In genomic region chr11:22989786-22990185, GRCm38 (mm10) we compare ENCODE assay signal across 8 mouse cellular contexts. TPM values are rescaled to one million over a fixed set of nuclear protein-coding genes. Genes with fewer than 3 reads are reported as not detected.
DNase-seq lines count a peak whose midpoint lies in the region; ATAC-seq and TF ChIP-seq lines count a peak whose summit lies in the region.

No protein-coding gene starts in this region.

- H3K27me3 ChIP-seq in cerebellum, adult 2 months (ENCODE audit: control insufficient read depth, insufficient read depth, low read length): no peaks in the 10 kb centered on the region
- H3K27me3 ChIP-seq in neural tube, embryonic 11.5 days (ENCODE audit: control insufficient read depth, insufficient read depth, low read length): no peaks in the 10 kb centered on the region
- H3K27me3 ChIP-seq in limb, embryonic 14.5 days (ENCODE audit: control insufficient read depth, insufficient read depth, low read length): no peaks in the 10 kb centered on the region
- H3K27me3 ChIP-seq in stomach, embryonic 15.5 days (replicated peaks): no peaks in the 10 kb centered on the region

- H3K4me2 ChIP-seq in neural tube, embryonic 11.5 days (ENCODE audit: low read depth): peak overlapping the region; percentile 93
- H3K4me2 ChIP-seq in limb, embryonic 14.5 days (replicated peaks; ENCODE audit: low read depth, low read length, severe bottlenecking): peak overlapping the region; percentile 56
- H3K4me2 ChIP-seq in stomach, embryonic 15.5 days: peak overlapping the region; percentile 86

- peaks cover 3% of the 10 kb centered on the region; the same call in 1 of the 2 replicates for H3K36me3 ChIP-seq in neural tube, embryonic 11.5 days (ENCODE audit: control insufficient read depth, insufficient read depth, low read length)
- peaks cover 12% of the 10 kb centered on the region for H3K36me3 ChIP-seq in limb, embryonic 14.5 days (ENCODE audit: control insufficient read depth, insufficient read depth, low read length)
- H3K36me3 ChIP-seq in stomach, embryonic 15.5 days: peaks cover 10% of the 10 kb centered on the region

- peak; percentile 10; the same call in 1 of the 2 replicates for ATAC-seq in neural tube, embryonic 11.5 days (ENCODE audit: insufficient read depth, low FRiP score, low TSS enrichment)
- ATAC-seq in limb, embryonic 14.5 days (ENCODE audit: low FRiP score, low read depth): no peak
- ATAC-seq in stomach, embryonic 15.5 days (ENCODE audit: insufficient read depth, low FRiP score, low read depth): no peak
- no peak for ATAC-seq in erythroid progenitor cell, adult 5-6 weeks (replicated peaks; ENCODE audit: low FRiP score, poor library complexity, severe bottlenecking)

- peak overlapping the region; percentile 94 for H3K9ac ChIP-seq in neural tube, embryonic 11.5 days (ENCODE audit: low read length)
- peak overlapping the region; percentile 90 for H3K9ac ChIP-seq in limb, embryonic 14.5 days (ENCODE audit: low read depth, low read length, severe bottlenecking)
- no peak overlapping the region for H3K9ac ChIP-seq in stomach, embryonic 15.5 days

- H3K27ac ChIP-seq in cerebellum, adult 2 months (ENCODE audit: insufficient read depth, low read length): no peak overlapping the region
- H3K27ac ChIP-seq in neural tube, embryonic 11.5 days (ENCODE audit: low read depth, low read length): peak overlapping the region; percentile 90
- H3K27ac ChIP-seq in limb, embryonic 14.5 days (replicated peaks; ENCODE audit: low read depth, low read length): peak overlapping the region; percentile 94
- H3K27ac ChIP-seq in stomach, embryonic 15.5 days: peak overlapping the region; percentile 89

- peaks cover 2% of the 10 kb centered on the region; the same call in 1 of the 2 replicates for H3K4me1 ChIP-seq in cerebellum, adult 2 months (ENCODE audit: control insufficient read depth, insufficient read depth, low read length)
- H3K4me1 ChIP-seq in neural tube, embryonic 11.5 days (ENCODE audit: control insufficient read depth, insufficient read depth, low read length): peaks cover 10% of the 10 kb centered on the region
- peaks cover 10% of the 10 kb centered on the region; the same call in 1 of the 2 replicates for H3K4me1 ChIP-seq in limb, embryonic 14.5 days (ENCODE audit: control insufficient read depth, insufficient read depth, low read length)
- peaks cover 8% of the 10 kb centered on the region for H3K4me1 ChIP-seq in stomach, embryonic 15.5 days

- TF ChIP-seq CTCF in cerebellum, adult 2 months (IDR thresholded peaks at IDR 0.05; ENCODE audit: borderline replicate concordance, insufficient read depth, low read depth, low read length): no peak

- WGBS in cerebellum, adult 2 months: 27% methylated on average over 1 of the region's 1 CpGs
- 58% methylated on average over 1 of the region's 1 CpGs for WGBS in neural tube, embryonic 11.5 days
- 65% methylated on average over 1 of the region's 1 CpGs for WGBS in limb, embryonic 14.5 days
- WGBS in stomach, embryonic 15.5 days: 34% methylated on average over 1 of the region's 1 CpGs

- peak overlapping the region; percentile 83 for H3K4me3 ChIP-seq in cerebellum, adult 2 months (replicated peaks; ENCODE audit: insufficient read depth, low read depth, low read length)
- H3K4me3 ChIP-seq in neural tube, embryonic 11.5 days (ENCODE audit: low read depth, low read length): peak overlapping the region; percentile 93
- peak overlapping the region; percentile 67 for H3K4me3 ChIP-seq in limb, embryonic 14.5 days (replicated peaks; ENCODE audit: low read length)
- H3K4me3 ChIP-seq in stomach, embryonic 15.5 days (replicated peaks): peak overlapping the region; percentile 88

- TF ChIP-seq POLR2A in cerebellum, adult 2 months (IDR thresholded peaks at IDR 0.05; ENCODE audit: borderline replicate concordance, insufficient read depth, low read length): no peak
- no peak for TF ChIP-seq POLR2A in limb, embryonic 14.5 days (IDR thresholded peaks at IDR 0.05; ENCODE audit: borderline replicate concordance, extremely low read depth, insufficient read depth, insufficient read length)

- no peaks in the 10 kb centered on the region for H3K9me3 ChIP-seq in neural tube, embryonic 11.5 days (ENCODE audit: control insufficient read depth, low read length)
- H3K9me3 ChIP-seq in limb, embryonic 14.5 days (ENCODE audit: control insufficient read depth, low read length): no peaks in the 10 kb centered on the region
- H3K9me3 ChIP-seq in stomach, embryonic 15.5 days: no peaks in the 10 kb centered on the region

- DNase-seq in cerebellum, adult 2 months: peak in 1 of 2 experiments; percentile 2
- DNase-seq in cerebellum, adult 11 months: no peak
- DNase-seq in neural tube, embryonic 11.5 days (ENCODE audit: low spot score): no peak
- no peak for DNase-seq in neural tube, embryonic 10.5 days (ENCODE audit: extremely low spot score, low spot score)
- DNase-seq in limb, embryonic 14.5 days (ENCODE audit: low spot score): no peak
- DNase-seq in layer of hippocampus, postnatal 36 days: no peak

RNA-seq across cellular contexts. Expression of gene Cct4, which starts 0.5 kb away (rescaled TPM):
- 84.0 and 88.5 TPM in 2 replicates for polyA plus RNA-seq in cerebellum, adult 2 months (2012; rRNA removed)
- 435 and 451 TPM in 2 replicates for polyA plus RNA-seq in neural tube, embryonic 11.5 days (2014; fragmentation: Nextera tagmentation; extraction: Ambion mirVana)
- 114 and 153 TPM in 2 replicates for polyA plus RNA-seq in limb, embryonic 14.5 days (2012; rRNA removed)
- polyA plus RNA-seq in limb, embryonic 14.5 days (2014; fragmentation: Nextera tagmentation; extraction: Ambion mirVana): 267 and 270 TPM in 2 replicates
- polyA plus RNA-seq in stomach, embryonic 15.5 days (2015; fragmentation: Nextera tagmentation; extraction: Ambion mirVana): 248 and 251 TPM in 2 replicates
- 104 and 114 TPM in 2 replicates for total RNA-seq in erythroid progenitor cell, adult 5-6 weeks (2015; ENCODE audit: low replicate concordance)
- total RNA-seq in erythroid progenitor cell, adult 5-6 weeks (2017; ENCODE audit: low replicate concordance): 71.1 and 77.6 TPM in 2 replicates
- total RNA-seq in layer of hippocampus, postnatal 36 days (2021): 100 to 1,000 TPM; 118 to 121 TPM

RNA-seq across cellular contexts. Expression of gene Commd1, which starts 7.6 kb away (rescaled TPM):
- polyA plus RNA-seq in cerebellum, adult 2 months (2012; rRNA removed): 44.4 and 49.1 TPM in 2 replicates
- 371 and 372 TPM in 2 replicates for polyA plus RNA-seq in neural tube, embryonic 11.5 days (2014; fragmentation: Nextera tagmentation; extraction: Ambion mirVana)
- polyA plus RNA-seq in limb, embryonic 14.5 days (2012; rRNA removed): 45.1 and 89.7 TPM in 2 replicates
- 367 and 372 TPM in 2 replicates for polyA plus RNA-seq in limb, embryonic 14.5 days (2014; fragmentation: Nextera tagmentation; extraction: Ambion mirVana)
- polyA plus RNA-seq in stomach, embryonic 15.5 days (2015; fragmentation: Nextera tagmentation; extraction: Ambion mirVana): 368 and 394 TPM in 2 replicates
- 38.1 and 66.7 TPM in 2 replicates for total RNA-seq in erythroid progenitor cell, adult 5-6 weeks (2015; ENCODE audit: low replicate concordance)
- 30.7 and 36.3 TPM in 2 replicates for total RNA-seq in erythroid progenitor cell, adult 5-6 weeks (2017; ENCODE audit: low replicate concordance)
- total RNA-seq in layer of hippocampus, postnatal 36 days (2021): 10 to 100 TPM; 52.6 to 64.1 TPM

RNA-seq across cellular contexts. Expression of gene Gm28048, which starts 7.9 kb away (rescaled TPM):
- polyA plus RNA-seq in cerebellum, adult 2 months (2012; rRNA removed): 3.1 and 4.4 TPM in 2 replicates
- polyA plus RNA-seq in neural tube, embryonic 11.5 days (2014; fragmentation: Nextera tagmentation; extraction: Ambion mirVana): 5.7 and 5.9 TPM in 2 replicates
- polyA plus RNA-seq in limb, embryonic 14.5 days (2012; rRNA removed): 1.9 and 2.4 TPM in 2 replicates
- 10.4 and 12.2 TPM in 2 replicates for polyA plus RNA-seq in limb, embryonic 14.5 days (2014; fragmentation: Nextera tagmentation; extraction: Ambion mirVana)
- polyA plus RNA-seq in stomach, embryonic 15.5 days (2015; fragmentation: Nextera tagmentation; extraction: Ambion mirVana): 12.1 and 15.0 TPM in 2 replicates
- total RNA-seq in erythroid progenitor cell, adult 5-6 weeks (2015; ENCODE audit: low replicate concordance): 13.0 and 16.9 TPM in 2 replicates
- 1.6 and 13.6 TPM in 2 replicates for total RNA-seq in erythroid progenitor cell, adult 5-6 weeks (2017; ENCODE audit: low replicate concordance)
- 10 to 100 TPM in 1 of 2 experiments, 1 to 10 TPM in 1; 9.2 to 11.3 TPM for total RNA-seq in layer of hippocampus, postnatal 36 days (2021)

RNA-seq across cellular contexts. Expression of gene Fam161a, which starts 17.5 kb away (rescaled TPM):
- 4.6 and 5.1 TPM in 2 replicates for polyA plus RNA-seq in cerebellum, adult 2 months (2012; rRNA removed)
- 3.1 and 3.8 TPM in 2 replicates for polyA plus RNA-seq in neural tube, embryonic 11.5 days (2014; fragmentation: Nextera tagmentation; extraction: Ambion mirVana)
- 3.2 and 4.4 TPM in 2 replicates for polyA plus RNA-seq in limb, embryonic 14.5 days (2012; rRNA removed)
- 2.3 and 5.8 TPM in 2 replicates for polyA plus RNA-seq in limb, embryonic 14.5 days (2014; fragmentation: Nextera tagmentation; extraction: Ambion mirVana)
- polyA plus RNA-seq in stomach, embryonic 15.5 days (2015; fragmentation: Nextera tagmentation; extraction: Ambion mirVana): 2.7 and 4.0 TPM in 2 replicates
- total RNA-seq in erythroid progenitor cell, adult 5-6 weeks (2015; ENCODE audit: low replicate concordance): 8.0 and 29.9 TPM in 2 replicates
- 6.8 and 19.2 TPM in 2 replicates for total RNA-seq in erythroid progenitor cell, adult 5-6 weeks (2017; ENCODE audit: low replicate concordance)
- total RNA-seq in layer of hippocampus, postnatal 36 days (2021): 1 to 10 TPM; 3.4 to 5.6 TPM

RNA-seq across cellular contexts. Expression of gene Zrsr1, which starts 18.0 kb away (rescaled TPM):
- 73.0 and 78.9 TPM in 2 replicates for polyA plus RNA-seq in cerebellum, adult 2 months (2012; rRNA removed)
- polyA plus RNA-seq in neural tube, embryonic 11.5 days (2014; fragmentation: Nextera tagmentation; extraction: Ambion mirVana): 4.8 and 5.2 TPM in 2 replicates
- polyA plus RNA-seq in limb, embryonic 14.5 days (2012; rRNA removed): 4.4 and 8.1 TPM in 2 replicates
- polyA plus RNA-seq in limb, embryonic 14.5 days (2014; fragmentation: Nextera tagmentation; extraction: Ambion mirVana): 2.5 and 3.2 TPM in 2 replicates
- polyA plus RNA-seq in stomach, embryonic 15.5 days (2015; fragmentation: Nextera tagmentation; extraction: Ambion mirVana): 2.5 and 2.7 TPM in 2 replicates
- 27.4 and 31.0 TPM in 2 replicates for total RNA-seq in erythroid progenitor cell, adult 5-6 weeks (2015; ENCODE audit: low replicate concordance)
- 48.4 and 75.7 TPM in 2 replicates for total RNA-seq in erythroid progenitor cell, adult 5-6 weeks (2017; ENCODE audit: low replicate concordance)
- total RNA-seq in layer of hippocampus, postnatal 36 days (2021): 10 to 100 TPM; 62.7 to 63.7 TPM
